Mouse (Mus musculus) splenic B cell, adult 2 months (primary cell): ENCODE data around the gene Vmn2r84.
"Not testable (repeated sequence)": the region's sequence is repeated elsewhere in the genome, so short reads cannot be mapped to it uniquely, and the experiment has no call there.

ENCODE experiments used
- DNase-seq: peaks from one replicate; pipeline ENCODE4 v3.0.0-alpha.2; 2011; ENCODE audit warnings: low read depth, low spot score
- H3K27me3 ChIP-seq: 2 replicates; pipeline ENCODE4 v1.6.1; 2012; ENCODE audit warnings: mild to moderate bottlenecking, low read length, moderate library complexity, mixed read lengths; ENCODE audit not compliant: control insufficient read depth, poor library complexity, insufficient read depth, severe bottlenecking
- H3K36me3 ChIP-seq: 2 replicates; pipeline ENCODE4 v1.6.1; 2012; ENCODE audit warnings: mild to moderate bottlenecking, low read length, moderate library complexity, mixed read lengths; ENCODE audit not compliant: control insufficient read depth, poor library complexity, insufficient read depth, severe bottlenecking

Vmn2r84 gene

GRCm38 (mm10) chr10:130394232-130394631 lies at the start of gene Vmn2r84:
Gene Vmn2r84 (minus strand): TSS chr10:130394332.
- no peaks in the 10 kb centered on the region for H3K36me3 ChIP-seq
- no peak for DNase-seq
- no peaks in the 10 kb centered on the region for H3K27me3 ChIP-seq

GRCm38 (mm10) chr10:130434185-130434898 lies 40.2 kb upstream of the Vmn2r84 start:
- not testable (repeated sequence) for DNase-seq

GRCm38 (mm10) chr10:130429603-130430002 lies 35.5 kb upstream of the Vmn2r84 start, which contains the start of gene Vmn2r85:
Gene Vmn2r85 (minus strand): TSS chr10:130429703.
- DNase-seq, H3K27me3 ChIP-seq, H3K36me3 ChIP-seq: not testable (repeated sequence)

More at GRCm38 (mm10) chr10:130434185-130434898, 40.2 kb upstream of the Vmn2r84 start:
- not testable (repeated sequence) for H3K27me3 ChIP-seq, H3K36me3 ChIP-seq

GRCm38 (mm10) chr10:130422368-130422767 lies 28.2 kb upstream of the Vmn2r84 start:
- not testable (repeated sequence) for H3K27me3 ChIP-seq, DNase-seq, H3K36me3 ChIP-seq

- Histone ChIP-seq H3K36me3 (no peaks in the 10 kb centered on the region), H3K27me3 (no peaks in the 10 kb centered on the region)
- DNase-seq: no peak
These were observed 26.3 kb upstream of the Vmn2r84 start for GRCm38 (mm10) chr10:130420401-130420800.

GRCm38 (mm10) chr10:130419954-130420353 lies 25.8 kb upstream of the Vmn2r84 start:
- not testable (repeated sequence) for DNase-seq, H3K36me3 ChIP-seq, H3K27me3 ChIP-seq

GRCm38 (mm10) chr10:130416352-130416751 lies 22.2 kb upstream of the Vmn2r84 start:
- H3K36me3 ChIP-seq, H3K27me3 ChIP-seq, DNase-seq: not testable (repeated sequence)

GRCm38 (mm10) chr10:130412167-130412698 lies 18.1 kb upstream of the Vmn2r84 start:
- H3K36me3 ChIP-seq, DNase-seq, H3K27me3 ChIP-seq: not testable (repeated sequence)

- Histone ChIP-seq H3K36me3 (no peaks in the 10 kb centered on the region), H3K27me3 (no peaks in the 10 kb centered on the region)
- DNase-seq: no peak
These were observed 19.0 kb downstream of the Vmn2r84 start for GRCm38 (mm10) chr10:130375145-130375544.

GRCm38 (mm10) chr10:130372491-130373173 lies 21.5 kb downstream of the Vmn2r84 start:
- Histone ChIP-seq H3K36me3 (no peaks in the 10 kb centered on the region), H3K27me3 (no peaks in the 10 kb centered on the region)
- DNase-seq: no peak

GRCm38 (mm10) chr10:130371644-130372043 lies 22.5 kb downstream of the Vmn2r84 start:
- no peak for DNase-seq
- H3K27me3 ChIP-seq: no peaks in the 10 kb centered on the region
- no peaks in the 10 kb centered on the region for H3K36me3 ChIP-seq

- no peak for DNase-seq
- 0 out of 2 replicates have a peak, but pooled peaks cover 1% of the 10 kb centered on the region for H3K36me3 ChIP-seq
- no peaks in the 10 kb centered on the region for H3K27me3 ChIP-seq
These were observed 24.0 kb downstream of the Vmn2r84 start for GRCm38 (mm10) chr10:130370005-130370682.

GRCm38 (mm10) chr10:130368384-130368783 lies 25.7 kb downstream of the Vmn2r84 start:
- Histone ChIP-seq H3K27me3 (no peaks in the 10 kb centered on the region), H3K36me3 (0 out of 2 replicates have a peak, but pooled peaks cover 1% of the 10 kb centered on the region)
- DNase-seq: no peak

GRCm38 (mm10) chr10:130364766-130365165 lies 29.4 kb downstream of the Vmn2r84 start:
- DNase-seq: no peak
- H3K27me3 ChIP-seq: no peaks in the 10 kb centered on the region
- H3K36me3 ChIP-seq: peaks cover 17% of the 10 kb centered on the region; the same call in 1 of the 2 replicates
